Mouse (Mus musculus) yolk sac, embryonic 10.5 days (tissue): Measurements from ENCODE around the gene Tulp2.

ENCODE experiments used
- DNase-seq: peaks from one replicate; pipeline ENCODE4 v3.0.0-alpha.2; 2017; ENCODE audit warnings: low spot score

Tulp2 gene

GRCm38 (mm10) chr7:45553519-45553918 is 71.8 kb downstream of the Tulp2 start:
- DNase-seq: no peak

GRCm38 (mm10) chr7:45553990-45554389 is 72.3 kb downstream of the Tulp2 start:
- DNase-seq: no peak

- DNase-seq: no peak
These were observed 73.1 kb downstream of the Tulp2 start, which contains the start of gene Hsd17b14 for GRCm38 (mm10) chr7:45554744-45555143. Gene Hsd17b14, plus strand, starts transcription at chr7:45554893.

GRCm38 (mm10) chr7:45555787-45556186 is 74.1 kb downstream of the Tulp2 start:
- DNase-seq: peak; percentile 59

GRCm38 (mm10) chr7:45558907-45559306 is 77.2 kb downstream of the Tulp2 start:
- DNase-seq: no peak

GRCm38 (mm10) chr7:45560241-45560640 is 78.6 kb downstream of the Tulp2 start:
- no peak for DNase-seq

GRCm38 (mm10) chr7:45560843-45561623 is 79.4 kb downstream of the Tulp2 start:
- DNase-seq: peak; percentile 61

- no peak for DNase-seq
These were observed 80.2 kb downstream of the Tulp2 start for GRCm38 (mm10) chr7:45561624-45562520.

- DNase-seq: no peak
These were observed 83.1 kb downstream of the Tulp2 start for GRCm38 (mm10) chr7:45564811-45565210.

GRCm38 (mm10) chr7:45565446-45565845 is 83.8 kb downstream of the Tulp2 start:
- DNase-seq: no peak

GRCm38 (mm10) chr7:45567112-45567779 is 85.6 kb downstream of the Tulp2 start:
- DNase-seq: no peak

- peak; percentile 95 for DNase-seq
These were observed 86.3 kb downstream of the Tulp2 start for GRCm38 (mm10) chr7:45567780-45568516.

- DNase-seq: no peak
These were observed 87.2 kb downstream of the Tulp2 start for GRCm38 (mm10) chr7:45568601-45569473.

- DNase-seq: peak; percentile 55
These were observed 88.5 kb downstream of the Tulp2 start, which contains the start of gene Bcat2 for GRCm38 (mm10) chr7:45570103-45570741. Gene Bcat2, plus strand, starts transcription at chr7:45570153.

GRCm38 (mm10) chr7:45571966-45572365 is 90.3 kb downstream of the Tulp2 start:
- no peak for DNase-seq
